Mouse (Mus musculus) forebrain, embryonic 11.5 days (tissue): ENCODE measurements around the gene Gak. TPM values are rescaled to one million over a fixed set of nuclear protein-coding genes. Genes with fewer than 3 reads are reported as not detected.

Experiments used
- ATAC-seq: fragments of 200-750 bp; cut with Nextera tagmentation; replicated peaks from 2 replicates; pipeline ENCODE4 v1.8.0; 2017; ENCODE audit warnings: moderate TSS enrichment; ENCODE audit not compliant: low FRiP score
- DNase-seq: peaks from one replicate; pipeline ENCODE4 v3.0.0-alpha.2; 2017; ENCODE audit warnings: low spot score
- H3K27ac ChIP-seq: fragments of 300-500 bp; sonication (generic); 2 replicates; pipeline ENCODE4 v1.5.1; 2014; ENCODE audit warnings: low read depth, low read length
- H3K27me3 ChIP-seq: fragments of 300-500 bp; sonication (generic); 2 replicates; pipeline ENCODE4 v1.6.1; 2014; ENCODE audit warnings: mild to moderate bottlenecking, low read length, mixed read lengths; ENCODE audit not compliant: control insufficient read depth, insufficient read depth
- H3K36me3 ChIP-seq: fragments of 300-500 bp; sonication (generic); 2 replicates; pipeline ENCODE4 v1.6.1; 2014; ENCODE audit warnings: mild to moderate bottlenecking, low read length, moderate library complexity, mixed read lengths; ENCODE audit not compliant: control insufficient read depth, insufficient read depth
- H3K4me1 ChIP-seq: fragments of 300-500 bp; sonication (generic); replicated peaks from 2 replicates; pipeline ENCODE4 v1.6.1; 2014; ENCODE audit warnings: low read length, mixed read lengths; ENCODE audit not compliant: control insufficient read depth, insufficient read depth
- H3K4me2 ChIP-seq: fragments of 300-500 bp; sonication (generic); 2 replicates; pipeline ENCODE4 v1.6.1; 2014; ENCODE audit warnings: low read depth, mild to moderate bottlenecking, low read length, moderate library complexity, mixed read lengths; ENCODE audit not compliant: severe bottlenecking
- H3K4me3 ChIP-seq: fragments of 300-500 bp; sonication (generic); 2 replicates; pipeline ENCODE4 v1.5.1; 2014; ENCODE audit warnings: low read depth, low read length
- H3K9ac ChIP-seq: fragments of 300-500 bp; sonication (generic); 2 replicates; pipeline ENCODE4 v1.6.1; 2014; ENCODE audit warnings: low read length
- H3K9me3 ChIP-seq: fragments of 300-500 bp; sonication (generic); 2 replicates; pipeline ENCODE4 v1.6.1; 2016; ENCODE audit warnings: low read length, mixed read lengths; ENCODE audit not compliant: control insufficient read depth
- WGBS: fragments of 180-500 bp; shearing (Covaris S2); extraction: QIAGEN DNeasy Blood & Tissue Kit; methylation state at CpG from one replicate; pipeline ENCODE4 v1.1.7; 2014; 5-methylcytosine and 5-hydroxymethylcytosine counted together
- polyA plus RNA-seq: library from polyadenylated mRNA; unstranded; fragments of >200 nt; fragmentation: Nextera tagmentation; extraction: Ambion mirVana; gene quantifications from 2 replicates; pipeline ENCODE4 v1.2.1, GENCODE M21; 2014

Gak gene
- polyA plus RNA-seq, 1 experiment from 2014 or later, result 51.2 TPM

- no peak overlapping the region for H3K9ac ChIP-seq
- peaks cover 2% of the 10 kb centered on the region; the same call in 1 of the 2 replicates for H3K36me3 ChIP-seq
- no peak overlapping the region for H3K4me2 ChIP-seq
- H3K27me3 ChIP-seq, result no peaks in the 10 kb centered on the region
- 0 out of 2 replicates have a peak, but pooled peaks have one; percentile 34 for ATAC-seq
- DNase-seq, result no peak
- H3K4me3 ChIP-seq, result no peak overlapping the region
- no peaks in the 10 kb centered on the region for H3K9me3 ChIP-seq
- H3K27ac ChIP-seq, result no peak overlapping the region
- peaks cover 7% of the 10 kb centered on the region; the same call in 1 of the 2 replicates for H3K4me1 ChIP-seq
Observed at GRCm38 (mm10) chr5:108670785-108671184, 41.2 kb upstream of the Gak start.

DNA sequence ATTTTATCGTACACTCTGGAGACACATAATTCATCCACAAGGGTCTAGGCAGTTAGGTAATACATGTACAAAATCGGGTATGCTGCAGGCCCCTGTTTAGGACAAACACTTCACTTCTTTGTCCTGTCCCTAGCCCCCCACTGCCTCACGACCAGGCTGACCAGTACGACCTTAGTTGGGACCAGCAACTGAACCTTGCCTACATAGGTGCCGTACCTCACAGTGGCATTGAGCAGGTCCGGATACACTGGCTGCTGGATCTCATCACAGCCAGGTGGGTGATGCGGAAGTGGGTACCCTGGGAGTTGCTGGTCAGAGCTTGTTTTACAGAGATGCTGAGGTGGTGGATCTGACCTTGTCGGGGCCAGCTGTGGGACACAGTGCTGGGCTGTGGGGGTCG is 40.4 kb upstream of the Gak start:
- Histone ChIP-seq H3K4me2 (peak overlapping the region; percentile 84), H3K27me3 (no peaks in the 10 kb centered on the region), H3K9me3 (no peaks in the 10 kb centered on the region), H3K36me3 (peaks cover 2% of the 10 kb centered on the region; the same call in 1 of the 2 replicates), H3K4me1 (peaks cover 7% of the 10 kb centered on the region; the same call in 1 of the 2 replicates), H3K27ac (no peak overlapping the region), H3K9ac (peak overlapping the region; percentile 82), H3K4me3 (peak overlapping the region; percentile 48; the same call in 1 of the 2 replicates)
- DNase-seq (no peak), ATAC-seq (no peak)
- WGBS, result 85% methylated on average over 9 of the region's 9 CpGs

DNA sequence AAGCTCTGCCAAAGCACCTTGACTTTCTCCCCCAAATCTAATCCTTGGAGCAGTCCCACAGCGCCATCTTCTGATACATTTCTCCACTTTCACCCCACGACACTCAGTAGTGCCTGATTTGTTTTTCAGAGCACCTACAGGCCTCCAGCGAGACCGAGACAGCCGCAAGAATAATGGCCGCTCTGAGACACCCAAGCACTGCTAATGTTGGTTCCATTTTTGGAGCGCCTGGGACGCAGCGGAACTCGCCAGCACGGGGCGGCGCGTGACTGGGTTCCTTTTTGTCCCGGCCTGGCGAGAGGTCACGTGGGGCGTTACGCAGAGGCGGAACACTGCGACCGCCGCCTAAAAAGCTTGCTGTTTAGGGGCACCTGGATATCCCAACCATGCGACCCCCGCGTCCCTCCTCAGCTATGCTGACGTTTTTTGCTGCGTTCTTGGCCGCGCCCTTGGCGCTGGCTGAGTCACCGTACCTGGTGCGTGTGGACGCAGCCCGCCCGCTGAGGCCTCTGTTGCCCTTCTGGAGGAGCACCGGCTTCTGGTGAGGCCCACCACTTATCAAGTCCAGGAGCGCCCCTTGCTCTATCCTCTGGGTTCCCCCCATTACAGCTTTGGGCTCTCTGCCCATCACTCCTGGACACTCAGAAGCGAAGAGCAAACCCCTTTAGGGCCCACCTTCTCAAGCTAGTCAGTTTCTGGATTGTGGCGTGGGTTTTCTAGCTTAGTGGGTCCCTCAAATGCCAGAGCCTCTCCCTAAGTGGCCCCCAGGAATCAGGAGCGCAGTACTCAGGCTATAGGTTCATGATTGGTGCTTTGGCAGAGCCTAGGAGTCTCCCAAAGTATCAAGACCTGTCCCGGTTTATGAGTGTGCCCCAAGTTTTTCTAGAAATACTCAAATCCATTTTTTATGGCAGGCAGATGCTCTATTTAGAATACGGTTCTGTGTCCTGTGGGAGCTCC is 39.7 kb upstream of the Gak start, which contains the start of gene Dgkq:
Dgkq (minus strand) TSS at position 696 of the 960 bp plus-strand sequence.
- WGBS, result 7% methylated on average over 43 of the region's 43 CpGs
- Histone ChIP-seq H3K27ac (peak within 1 kb of the TSS; percentile 42; the same call in 1 of the 2 replicates), H3K9me3 (no peaks in the 10 kb centered on the region), H3K4me2 (peak within 1 kb of the TSS; percentile 84), H3K9ac (peak within 1 kb of the TSS; percentile 82), H3K27me3 (no peaks in the 10 kb centered on the region), H3K4me3 (peak within 1 kb of the TSS; percentile 48), H3K36me3 (peaks cover 2% of the 10 kb centered on the region; the same call in 1 of the 2 replicates), H3K4me1 (peaks cover 7% of the 10 kb centered on the region; the same call in 1 of the 2 replicates)
- ATAC-seq (peak; percentile 88), DNase-seq (peak; percentile 87)

DNA sequence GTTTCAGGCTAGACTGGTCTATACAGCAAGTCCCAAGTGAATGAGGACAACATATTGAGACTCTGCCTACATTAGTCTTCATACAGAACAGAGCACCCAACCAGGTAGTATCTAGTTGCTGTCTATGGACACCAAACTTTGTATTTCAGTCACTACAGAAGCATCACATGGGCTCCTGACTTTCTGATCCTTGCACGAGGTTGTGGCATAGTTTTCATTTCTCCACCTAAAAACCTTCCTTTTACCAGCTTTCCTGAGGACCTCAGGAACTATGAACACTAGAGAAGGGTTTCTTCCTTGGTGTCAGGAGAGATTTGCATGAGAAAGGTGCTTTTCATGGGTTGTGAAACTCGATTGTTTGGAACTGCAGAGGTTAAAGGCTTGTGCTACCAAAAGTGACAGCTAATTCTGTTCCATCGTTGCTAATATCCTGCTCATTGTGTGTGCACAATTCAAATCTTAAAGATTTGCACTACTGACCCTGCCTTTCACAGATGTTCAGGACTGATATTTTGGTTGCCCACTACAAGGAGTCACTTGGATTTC is 38.9 kb upstream of the Gak start:
- H3K4me2 ChIP-seq, result peak overlapping the region; percentile 84
- H3K9me3 ChIP-seq, result no peaks in the 10 kb centered on the region
- ATAC-seq (no peak), DNase-seq (no peak)
- H3K4me1 ChIP-seq, result peaks cover 7% of the 10 kb centered on the region; the same call in 1 of the 2 replicates
- 18% methylated on average over 3 of the region's 3 CpGs for WGBS
- H3K27me3 ChIP-seq, result no peaks in the 10 kb centered on the region
- H3K27ac ChIP-seq, result no peak overlapping the region; the same call in 1 of the 2 replicates
- peak overlapping the region; percentile 82 for H3K9ac ChIP-seq
- H3K4me3 ChIP-seq, result peak overlapping the region; percentile 48
- peaks cover 2% of the 10 kb centered on the region; the same call in 1 of the 2 replicates for H3K36me3 ChIP-seq

- Histone ChIP-seq H3K27ac (no peak overlapping the region), H3K9ac (no peak overlapping the region), H3K36me3 (peaks cover 2% of the 10 kb centered on the region; the same call in 1 of the 2 replicates), H3K4me1 (peaks cover 7% of the 10 kb centered on the region; the same call in 1 of the 2 replicates), H3K4me2 (no peak overlapping the region), H3K27me3 (no peaks in the 10 kb centered on the region), H3K4me3 (no peak overlapping the region), H3K9me3 (no peaks in the 10 kb centered on the region)
- DNase-seq, result no peak
- WGBS, result 80% methylated on average over 2 of the region's 2 CpGs
- ATAC-seq, result no peak
Observed at GRCm38 (mm10) chr5:108667370-108667769, 37.8 kb upstream of the Gak start.

GRCm38 (mm10) chr5:108665066-108665465 is 35.5 kb upstream of the Gak start:
- H3K27me3 ChIP-seq, result no peaks in the 10 kb centered on the region
- H3K4me1 ChIP-seq, result peaks cover 9% of the 10 kb centered on the region
- ATAC-seq (no peak), DNase-seq (no peak)
- no peak overlapping the region for H3K9ac ChIP-seq
- H3K4me3 ChIP-seq, result no peak overlapping the region
- H3K9me3 ChIP-seq, result no peaks in the 10 kb centered on the region
- 41% methylated on average over 3 of the region's 3 CpGs for WGBS
- no peaks in the 10 kb centered on the region for H3K36me3 ChIP-seq
- H3K27ac ChIP-seq, result no peak overlapping the region
- no peak overlapping the region for H3K4me2 ChIP-seq

DNA sequence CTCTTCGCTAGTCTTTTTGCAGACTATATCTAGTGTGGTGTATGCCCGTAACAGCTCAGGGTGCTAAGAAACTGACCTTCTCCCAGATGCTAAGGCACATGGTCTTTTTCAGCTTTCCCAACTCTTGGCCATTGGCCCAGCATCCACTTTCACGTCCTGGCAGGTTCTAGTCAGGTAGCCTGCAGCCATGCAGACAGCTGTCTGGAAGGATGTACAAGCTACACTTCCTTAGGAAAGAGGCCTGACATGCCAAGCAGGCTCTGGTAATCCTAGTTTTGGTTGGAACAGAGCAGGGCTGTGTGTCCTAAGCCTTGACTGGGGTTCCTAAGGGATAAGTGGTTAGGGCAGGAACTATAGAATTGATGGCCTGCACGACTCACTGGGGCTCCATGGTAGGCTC is 33.2 kb upstream of the Gak start:
- Histone ChIP-seq H3K4me1 (peaks cover 5% of the 10 kb centered on the region), H3K4me3 (no peak overlapping the region), H3K36me3 (no peaks in the 10 kb centered on the region), H3K27ac (no peak overlapping the region), H3K9ac (no peak overlapping the region), H3K27me3 (no peaks in the 10 kb centered on the region), H3K9me3 (no peaks in the 10 kb centered on the region), H3K4me2 (no peak overlapping the region)
- ATAC-seq, result no peak
- no peak for DNase-seq
- 86% methylated on average over 4 of the region's 4 CpGs for WGBS

DNA sequence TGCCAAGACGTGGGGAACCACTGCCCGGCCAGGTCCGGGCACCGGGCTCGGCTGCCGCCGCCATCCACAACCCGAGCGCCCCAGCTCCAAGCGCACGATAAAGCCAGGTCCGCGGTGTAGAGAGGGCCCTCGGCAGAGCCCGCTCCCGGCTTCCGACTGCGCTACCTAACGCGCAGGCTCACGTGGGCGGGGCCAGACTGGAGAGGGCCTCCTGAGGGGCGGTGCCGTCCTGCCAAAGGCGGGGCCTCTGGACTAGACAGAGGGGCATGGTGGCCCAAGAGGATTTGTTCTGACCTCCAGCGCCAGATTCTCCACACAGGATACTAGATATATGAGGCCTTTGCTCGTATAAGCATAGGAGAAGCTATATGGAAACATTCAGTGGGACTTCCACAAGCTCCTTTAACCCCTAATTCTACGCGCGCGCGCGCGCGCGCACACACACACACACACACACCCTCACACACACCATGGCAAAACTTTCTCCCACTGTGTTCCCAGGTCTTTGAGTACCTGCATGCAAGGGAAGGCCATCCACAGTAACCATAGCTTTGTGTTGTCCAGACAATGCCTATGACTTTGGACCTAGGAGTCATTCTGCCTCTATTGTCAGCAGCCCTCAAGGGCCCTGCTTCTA is 31.2 kb upstream of the Gak start:
- H3K4me2 ChIP-seq, result peak overlapping the region; percentile 93
- H3K9ac ChIP-seq, result peak overlapping the region; percentile 86
- ATAC-seq, result peak; percentile 98
- no peaks in the 10 kb centered on the region for H3K9me3 ChIP-seq
- no peak overlapping the region for H3K27ac ChIP-seq
- peak overlapping the region; percentile 74 for H3K4me3 ChIP-seq
- 10% methylated on average over 36 of the region's 36 CpGs for WGBS
- peak; percentile 94 for DNase-seq
- no peaks in the 10 kb centered on the region; the same call in 1 of the 2 replicates for H3K36me3 ChIP-seq
- H3K27me3 ChIP-seq, result no peaks in the 10 kb centered on the region
- peaks cover 5% of the 10 kb centered on the region for H3K4me1 ChIP-seq
